Comparison of ENCODE assay signal across 8 mouse cellular contexts in the genomic region with DNA sequence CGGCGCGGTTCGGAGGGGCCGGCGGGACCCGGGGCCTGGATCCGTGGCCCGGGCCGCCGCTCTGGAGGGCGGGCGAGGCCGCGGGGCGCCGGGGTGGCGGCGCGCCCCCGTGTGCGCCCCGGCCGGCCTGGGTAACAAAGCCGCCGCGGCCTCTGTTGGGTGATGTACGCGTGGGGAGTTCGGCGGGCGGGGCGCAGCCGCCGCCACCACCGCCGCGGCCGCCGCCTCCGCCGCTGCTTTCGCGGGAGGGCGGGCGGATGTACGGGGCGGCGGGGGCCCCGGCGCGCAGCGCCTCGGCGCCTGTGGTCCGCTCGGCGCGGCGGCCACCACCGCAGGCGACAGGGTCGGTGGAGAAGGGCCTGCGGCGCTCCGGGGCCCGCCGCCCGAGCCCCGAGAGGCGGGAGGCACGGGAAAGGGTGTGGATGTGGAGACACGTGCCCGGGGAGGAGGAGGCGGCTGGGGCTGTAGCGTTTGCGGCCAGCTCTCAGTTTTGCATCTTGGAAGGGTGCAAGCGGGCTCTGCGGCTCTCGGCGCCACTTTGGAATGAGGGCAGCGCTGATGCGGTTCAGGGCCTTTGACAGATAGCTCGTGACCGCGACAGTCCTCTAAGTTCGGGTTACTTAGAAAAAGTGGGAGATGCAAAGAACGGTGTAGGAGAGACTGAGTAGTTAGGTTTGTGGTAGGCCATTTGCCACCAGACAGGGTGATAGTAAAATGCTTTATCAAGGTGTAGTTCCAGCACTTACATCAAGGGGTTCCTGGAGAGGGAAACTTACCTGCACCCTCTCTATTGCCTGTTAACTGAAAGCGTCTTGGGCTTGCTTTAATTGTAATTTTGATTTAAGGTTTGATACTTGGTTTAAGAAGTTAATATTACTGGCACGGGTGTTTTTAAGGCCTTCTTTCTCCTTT. TPM values are rescaled to one million over a fixed set of nuclear protein-coding genes. Genes with fewer than 3 reads are reported as not detected.
A peak's percentile ranks its signal among the peaks of the same experiment; 100 is the strongest.
DNase-seq lines count a peak whose midpoint lies in the region; ATAC-seq lines count a peak whose summit lies in the region.

No protein-coding gene starts in this region.

- peak overlapping the region; percentile 88 for H3K4me3 ChIP-seq in hindbrain, embryonic 15.5 days

- peak overlapping the region; percentile 77 for H3K4me2 ChIP-seq in hindbrain, embryonic 15.5 days

- DNase-seq in adipocyte (ENCODE audit: low spot score) = peak; percentile 46
- DNase-seq in cerebellum, postnatal 36 days = peak; percentile 42 to 53
- DNase-seq in gastrocnemius, adult 18-20 months (ENCODE audit: low spot score) = peak; percentile 37
- DNase-seq in left cerebral cortex, postnatal 36 days (ENCODE audit: low spot score in 2 of 2) = peak; percentile 65
- peak; percentile 42 for DNase-seq in right cerebral cortex, postnatal 25 days
- peak; percentile 42 for DNase-seq in yolk sac, embryonic 10.5 days (ENCODE audit: low spot score)

- peak; percentile 63 for ATAC-seq in hindbrain, embryonic 15.5 days (ENCODE audit: low FRiP score, low read depth)
- peak; percentile 52 for ATAC-seq in megakaryocyte-erythroid progenitor cell, adult 5-6 weeks (replicated peaks; ENCODE audit: low FRiP score, low TSS enrichment, poor library complexity, severe bottlenecking)

- WGBS in hindbrain, embryonic 15.5 days = under 1% methylated on average over 76 of the region's 90 CpGs

- H3K36me3 ChIP-seq in hindbrain, embryonic 15.5 days = peaks cover 37% of the 10 kb centered on the region

- peak overlapping the region; percentile 99 for H3K27ac ChIP-seq in hindbrain, embryonic 15.5 days (replicated peaks)

- intact Hi-C loops in left cerebral cortex, postnatal 36 days (cut with DNase I) = no loop called here

- H3K9me3 ChIP-seq in hindbrain, embryonic 15.5 days = no peaks in the 10 kb centered on the region

- H3K4me1 ChIP-seq in hindbrain, embryonic 15.5 days (replicated peaks) = peaks cover 29% of the 10 kb centered on the region

- H3K27me3 ChIP-seq in hindbrain, embryonic 15.5 days = no peaks in the 10 kb centered on the region

- peak overlapping the region; percentile 93 for H3K9ac ChIP-seq in hindbrain, embryonic 15.5 days

RNA-seq across cellular contexts. Expression of a gene that starts 0.8 kb away (rescaled TPM):
- total RNA-seq in gastrocnemius, adult 18-20 months (2021) = 10 to 100 TPM; 39.7 to 42.1 TPM
- polyA plus RNA-seq in hindbrain, embryonic 15.5 days (2015; fragmentation: Nextera tagmentation; extraction: Ambion mirVana) = 314 and 328 TPM in 2 replicates
- 100 to 1,000 TPM; 138 to 161 TPM for total RNA-seq in left cerebral cortex, postnatal 36 days (2021)
- total RNA-seq in megakaryocyte-erythroid progenitor cell, adult 5-6 weeks (2014; fragmentation: Nextera tagmentation) = 135 and 139 TPM in 2 replicates
- total RNA-seq in megakaryocyte-erythroid progenitor cell, adult 5-6 weeks (2017) = 242 and 249 TPM in 2 replicates

RNA-seq across cellular contexts. Expression of a gene that starts 30.3 kb away (rescaled TPM):
- 10 to 100 TPM; 36.3 to 38.3 TPM for total RNA-seq in gastrocnemius, adult 18-20 months (2021)
- 145 and 151 TPM in 2 replicates for polyA plus RNA-seq in hindbrain, embryonic 15.5 days (2015; fragmentation: Nextera tagmentation; extraction: Ambion mirVana)
- 100 to 1,000 TPM in 1 of 2 experiments, 10 to 100 TPM in 1; 81.3 to 117 TPM for total RNA-seq in left cerebral cortex, postnatal 36 days (2021)
- total RNA-seq in megakaryocyte-erythroid progenitor cell, adult 5-6 weeks (2014; fragmentation: Nextera tagmentation) = 269 and 310 TPM in 2 replicates
- total RNA-seq in megakaryocyte-erythroid progenitor cell, adult 5-6 weeks (2017) = 403 and 497 TPM in 2 replicates

RNA-seq across cellular contexts. Expression of a gene that starts 51.4 kb away (rescaled TPM):
- 1 to 10 TPM; 8.3 to 9.4 TPM for total RNA-seq in gastrocnemius, adult 18-20 months (2021)
- 48.7 and 50.5 TPM in 2 replicates for polyA plus RNA-seq in hindbrain, embryonic 15.5 days (2015; fragmentation: Nextera tagmentation; extraction: Ambion mirVana)
- 10 to 100 TPM; 15.9 to 21.6 TPM for total RNA-seq in left cerebral cortex, postnatal 36 days (2021)
- 30.9 and 45.4 TPM in 2 replicates for total RNA-seq in megakaryocyte-erythroid progenitor cell, adult 5-6 weeks (2014; fragmentation: Nextera tagmentation)
- total RNA-seq in megakaryocyte-erythroid progenitor cell, adult 5-6 weeks (2017) = 56.8 and 79.4 TPM in 2 replicates

RNA-seq across cellular contexts. Expression of a gene that starts 51.7 kb away (rescaled TPM):
- 10 to 100 TPM; 13.3 to 13.7 TPM for total RNA-seq in gastrocnemius, adult 18-20 months (2021)
- 51.8 and 52.4 TPM in 2 replicates for polyA plus RNA-seq in hindbrain, embryonic 15.5 days (2015; fragmentation: Nextera tagmentation; extraction: Ambion mirVana)
- total RNA-seq in left cerebral cortex, postnatal 36 days (2021) = 10 to 100 TPM; 27.1 to 27.9 TPM
- 96.1 and 99.1 TPM in 2 replicates for total RNA-seq in megakaryocyte-erythroid progenitor cell, adult 5-6 weeks (2014; fragmentation: Nextera tagmentation)
- total RNA-seq in megakaryocyte-erythroid progenitor cell, adult 5-6 weeks (2017) = 86.2 and 94.3 TPM in 2 replicates

Comparison
In these comparisons a context has a peak if more than half of its experiments do, and no peak if none do; other contexts are left out.
1. Peak in every context shown above with its lines: DNase-seq, ATAC-seq, H3K4me3 ChIP-seq and H3K27ac ChIP-seq.